In genomic region chr7:68230831-68231230, GRCm38 (mm10) we compare ENCODE assay signal across 17 mouse cellular contexts. TPM values are rescaled to one million over a fixed set of nuclear protein-coding genes. Genes with fewer than 3 reads are reported as not detected.
"Had no signal": no experiment of that assay in that cellular context is flagged by ENCODE, and none has a peak within 500 bp of the region (broad histone marks: within the 10 kb centered on the region; RNA-seq: fewer than 3 reads in every experiment).

No protein-coding gene starts in this region.

- H3K9ac ChIP-seq: limb, embryonic 13.5 days; liver, embryonic 14.5 days; midbrain, embryonic 12.5 days; neural tube, embryonic 15.5 days had no signal

- H3K9me3 ChIP-seq: limb, embryonic 13.5 days; midbrain, embryonic 12.5 days; neural tube, embryonic 15.5 days had no signal

- DNase-seq: kidney, postnatal 14 days; layer of hippocampus, postnatal 36 days; lung, adult 18-20 months; right cerebral cortex, adult 18-20 months; right cerebral cortex, postnatal 25 days; thymus, postnatal 36 days had no signal

- H3K4me2 ChIP-seq: limb, embryonic 13.5 days; midbrain, embryonic 12.5 days; neural tube, embryonic 15.5 days had no signal

- H3K27me3 ChIP-seq: limb, embryonic 13.5 days; midbrain, embryonic 12.5 days; neural tube, embryonic 15.5 days had no signal

- H3K4me3 ChIP-seq: limb, embryonic 13.5 days; midbrain, embryonic 12.5 days; myocyte; neural tube, embryonic 15.5 days had no signal

- H3K27ac ChIP-seq: limb, embryonic 13.5 days; liver, embryonic 14.5 days; midbrain, embryonic 12.5 days; neural tube, embryonic 15.5 days had no signal

RNA-seq across cellular contexts. Expression of gene Pgpep1l, which starts 33.2 kb away (rescaled TPM):
- total RNA-seq: megakaryocyte-erythroid progenitor cell, adult 5-6 weeks had no signal
- polyA plus RNA-seq: large intestine, adult 2 months; limb, embryonic 13.5 days; liver, embryonic 14.5 days; lung, embryonic 16.5 days; midbrain, embryonic 12.5 days; neural tube, embryonic 11.5 days; neural tube, embryonic 15.5 days; small intestine, adult 2 months; stomach, embryonic 16.5 days had no signal
